Mouse (Mus musculus): ENCODE data around the gene Snx9.

Snx9 gene

DNA sequence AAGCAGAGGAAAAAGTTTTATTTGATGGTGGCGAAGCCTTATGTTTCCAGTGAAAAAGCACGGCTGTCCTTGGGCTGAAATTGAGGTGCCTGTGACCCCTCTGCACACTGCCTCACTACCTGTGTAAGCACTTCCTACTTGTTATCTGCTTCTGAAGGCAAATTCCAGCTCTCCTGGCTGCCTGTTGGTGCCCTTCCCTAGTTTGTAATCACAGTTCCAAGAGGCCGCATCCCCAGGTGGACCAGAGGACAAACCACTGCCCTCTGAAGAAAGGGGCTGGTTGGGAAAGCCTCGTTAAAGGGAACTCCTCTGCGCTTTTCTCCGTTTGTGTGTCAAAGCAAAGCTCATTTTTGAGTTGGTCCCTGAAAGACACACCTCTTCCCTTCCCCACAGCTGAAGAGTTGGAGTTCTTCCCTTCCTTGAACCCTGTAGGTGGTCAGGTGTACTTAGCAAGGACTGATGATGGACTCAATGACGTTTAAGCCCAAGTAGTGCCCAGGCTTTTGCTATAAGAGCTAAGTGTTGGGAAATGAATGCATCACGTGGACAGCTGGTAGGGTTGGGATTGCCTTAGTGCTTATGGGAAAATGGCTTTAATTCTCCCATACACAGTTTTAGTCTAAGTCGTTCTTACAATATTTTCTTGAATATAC lies 2.0 kb downstream of the Snx9 start:
- no peak for DNase-seq (ENCODE audit: extremely low read depth, low read depth, low spot score)

DNA sequence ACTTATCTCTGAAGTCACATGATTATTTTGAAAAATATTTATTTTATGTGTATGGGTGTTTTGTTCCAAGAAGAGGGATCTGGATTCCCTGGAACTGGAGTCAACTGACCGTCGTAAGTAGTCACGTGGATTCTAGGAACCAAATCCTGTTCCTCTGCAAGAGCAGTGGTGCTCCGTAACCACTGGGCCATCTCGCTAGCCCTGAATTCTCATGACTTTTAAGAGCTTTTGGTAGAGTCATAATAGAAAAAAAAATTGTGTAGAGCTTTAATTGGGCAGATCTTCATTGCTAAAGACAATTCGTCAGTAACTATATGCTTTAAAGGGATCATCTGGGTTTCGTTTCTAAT lies 2.5 kb downstream of the Snx9 start:
- no peak for DNase-seq (ENCODE audit: extremely low read depth, low read depth, low spot score)

DNA sequence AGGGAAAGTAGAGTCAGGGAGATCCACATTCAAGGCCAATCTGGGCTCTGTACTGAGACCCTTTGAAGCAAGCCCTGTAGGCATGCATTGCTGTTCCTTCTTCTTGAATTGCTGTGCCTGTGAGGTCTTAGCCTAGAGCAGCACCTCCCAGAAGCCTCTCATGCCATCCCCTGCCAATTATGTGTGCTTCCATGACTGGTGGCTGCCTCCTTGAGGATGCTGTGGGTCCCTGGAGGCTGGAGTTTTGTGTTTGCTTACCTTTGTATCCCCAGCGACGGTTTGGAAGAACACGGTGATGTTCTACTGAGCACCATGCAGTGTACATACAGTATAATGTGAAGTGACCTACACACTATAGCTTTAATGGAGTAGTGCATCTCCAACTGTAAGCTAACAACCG lies 4.2 kb downstream of the Snx9 start:
- no peak for DNase-seq (ENCODE audit: extremely low read depth, low read depth, low spot score)

DNA sequence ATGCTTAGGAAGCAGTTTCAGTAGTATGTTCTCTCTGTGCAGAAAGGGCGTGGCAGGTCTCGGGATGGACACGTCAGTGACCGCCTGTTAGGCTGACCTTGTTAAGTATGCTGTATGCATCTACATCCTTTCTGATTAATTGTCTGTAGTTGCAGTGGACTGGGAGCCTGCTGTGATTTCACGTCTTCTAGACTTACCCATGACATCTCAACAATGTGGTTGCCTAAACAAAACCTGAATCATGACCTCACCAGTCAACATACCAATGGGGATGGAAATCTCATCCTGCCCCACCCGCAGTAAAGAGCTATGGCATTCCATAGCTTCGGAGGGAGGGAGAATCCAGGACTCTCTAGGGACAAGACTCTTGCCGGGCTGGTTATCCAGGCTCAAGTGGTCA lies 5.0 kb downstream of the Snx9 start:
- no peak for DNase-seq (ENCODE audit: extremely low read depth, low read depth, low spot score)

DNA sequence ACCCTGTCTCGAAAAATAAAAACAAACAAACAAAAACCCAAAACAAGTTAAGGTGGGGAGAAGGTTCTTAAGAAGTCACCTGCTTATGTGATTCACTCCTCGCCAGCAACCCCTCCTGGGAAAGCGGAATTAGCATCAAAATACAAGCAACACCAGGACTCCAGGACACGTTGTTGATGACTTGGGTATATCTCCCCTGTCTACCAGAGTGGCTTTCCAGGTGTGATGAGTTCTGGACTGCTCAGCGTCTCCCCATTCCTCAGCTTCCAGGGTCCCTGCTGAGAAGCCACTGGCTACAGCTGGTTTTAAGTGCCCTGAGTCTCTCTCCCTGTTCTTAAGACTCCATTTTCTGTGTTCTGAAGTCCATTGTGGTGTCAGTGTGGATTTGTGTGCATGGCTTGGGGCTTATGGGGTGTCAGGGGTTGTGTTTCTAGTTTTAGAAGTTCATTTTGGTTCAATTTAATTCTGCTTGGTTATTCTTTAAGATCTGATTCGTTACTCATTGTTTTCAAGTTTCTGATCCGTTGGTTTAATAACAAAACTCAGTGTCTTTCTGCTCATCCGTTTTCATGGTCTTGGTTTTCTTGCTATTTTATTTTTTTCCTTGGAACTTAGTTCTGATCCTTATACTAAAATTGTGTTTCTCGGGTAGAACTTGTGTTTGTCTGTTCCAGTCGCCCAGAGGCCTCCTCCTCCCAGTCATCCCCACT lies 7.7 kb downstream of the Snx9 start:
- no peak for DNase-seq (ENCODE audit: extremely low read depth, low read depth, low spot score)

DNA sequence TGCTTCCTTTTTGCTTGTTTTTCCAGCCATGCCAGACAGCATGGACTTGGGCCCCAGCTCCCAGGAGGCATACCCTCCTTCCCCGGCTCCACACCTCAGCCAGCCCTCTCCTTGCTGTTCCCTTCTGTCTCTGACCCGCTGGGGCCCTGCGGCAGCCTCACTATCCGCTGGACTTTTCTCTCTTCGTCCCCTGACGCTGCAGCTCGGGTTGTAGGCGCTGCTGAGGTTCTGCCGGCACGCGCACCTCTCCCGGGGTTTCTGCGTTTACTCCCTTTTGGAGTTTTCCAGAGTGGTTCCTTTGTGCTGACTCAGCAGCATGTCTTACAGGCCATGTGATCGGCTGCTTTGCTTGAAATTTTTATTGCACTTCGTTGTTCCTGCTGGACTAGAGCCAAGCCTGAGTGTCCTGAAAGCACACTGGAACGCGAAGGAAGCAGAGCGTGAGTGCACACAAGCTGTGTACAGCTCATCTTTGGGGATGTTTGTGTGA lies 8.3 kb downstream of the Snx9 start:
- no peak for DNase-seq (ENCODE audit: extremely low read depth, low read depth, low spot score)

DNA sequence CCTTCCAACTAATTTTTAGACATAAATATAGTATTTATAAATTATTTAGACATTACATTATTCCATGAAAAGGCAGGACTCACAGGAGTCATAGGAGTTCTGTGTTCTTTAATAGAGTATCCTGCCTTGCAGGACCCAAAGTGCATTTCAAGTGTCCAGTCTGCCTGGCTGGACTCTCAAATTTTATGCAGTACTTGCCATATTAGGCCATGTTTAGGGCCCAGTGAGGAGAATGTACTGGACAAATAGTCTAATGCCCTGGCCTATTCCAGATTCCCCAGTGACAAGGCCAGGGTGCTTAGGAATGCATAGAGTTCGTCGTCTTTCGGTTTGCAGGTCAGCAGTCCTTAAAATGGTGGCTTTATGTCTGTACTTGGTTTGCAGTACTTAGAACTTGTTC lies 8.9 kb downstream of the Snx9 start:
- DNase-seq (ENCODE audit: extremely low read depth, low read depth, low spot score) = no peak

DNA sequence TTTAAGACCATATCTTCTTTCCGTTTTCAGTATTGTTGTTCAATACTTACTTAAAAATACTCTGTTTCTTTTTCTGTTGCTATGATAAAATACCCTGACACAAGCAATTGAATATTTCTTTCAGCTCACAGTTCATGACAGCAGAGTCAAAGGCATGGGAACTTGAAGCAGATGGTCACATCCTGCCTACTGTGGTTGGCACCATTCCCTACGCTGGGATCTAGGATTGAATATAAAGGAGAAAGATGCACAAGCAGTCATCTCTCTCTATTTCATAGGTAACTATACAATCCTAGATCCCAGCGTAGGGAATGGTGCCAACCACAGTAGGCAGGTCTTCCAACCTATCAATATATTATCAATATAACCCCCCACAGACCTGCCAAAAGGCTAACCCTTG lies 9.3 kb downstream of the Snx9 start:
- DNase-seq (ENCODE audit: extremely low read depth, low read depth, low spot score) = no peak

DNA sequence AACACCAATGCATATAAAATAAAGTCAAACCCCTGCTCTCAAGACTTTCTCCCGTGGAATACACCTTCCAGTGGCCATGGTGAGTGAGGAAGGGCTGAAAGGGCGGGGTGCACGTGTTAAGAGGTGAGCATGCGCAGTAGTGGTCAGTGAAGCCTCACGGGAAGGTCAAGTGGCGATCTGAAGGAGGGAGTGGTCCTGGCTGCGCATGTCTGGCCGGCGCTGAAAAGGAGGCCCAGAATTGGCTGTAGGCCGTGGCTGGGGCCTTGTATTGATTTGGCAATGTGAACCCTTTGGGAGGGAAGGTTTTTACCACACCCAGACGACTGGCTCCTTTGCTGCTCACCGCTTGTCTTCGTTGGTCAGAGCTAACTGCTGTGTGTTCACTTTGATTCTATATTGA lies 12.8 kb downstream of the Snx9 start:
- DNase-seq (ENCODE audit: extremely low read depth, low read depth, low spot score) = no peak

DNA sequence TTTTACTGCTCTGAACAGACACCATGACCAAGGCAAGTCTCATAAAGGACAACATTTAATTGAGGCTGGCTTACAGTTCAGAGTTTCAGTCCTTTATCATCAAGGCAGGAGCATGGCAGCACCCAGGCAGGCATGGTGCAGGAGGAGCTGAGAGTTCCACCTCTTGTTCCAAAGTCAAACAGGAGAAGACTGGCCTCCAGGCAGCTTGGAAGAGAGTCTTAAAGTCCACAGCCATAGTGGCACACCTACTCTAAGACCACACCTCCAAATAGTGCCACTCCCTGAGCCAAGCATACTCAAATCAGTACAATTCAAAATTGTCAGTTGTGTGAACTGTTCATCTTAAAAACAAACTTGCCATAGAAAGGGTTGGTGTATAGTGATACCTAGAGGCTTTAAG lies 14.4 kb downstream of the Snx9 start:
- no peak for DNase-seq (ENCODE audit: extremely low read depth, low read depth, low spot score)

DNA sequence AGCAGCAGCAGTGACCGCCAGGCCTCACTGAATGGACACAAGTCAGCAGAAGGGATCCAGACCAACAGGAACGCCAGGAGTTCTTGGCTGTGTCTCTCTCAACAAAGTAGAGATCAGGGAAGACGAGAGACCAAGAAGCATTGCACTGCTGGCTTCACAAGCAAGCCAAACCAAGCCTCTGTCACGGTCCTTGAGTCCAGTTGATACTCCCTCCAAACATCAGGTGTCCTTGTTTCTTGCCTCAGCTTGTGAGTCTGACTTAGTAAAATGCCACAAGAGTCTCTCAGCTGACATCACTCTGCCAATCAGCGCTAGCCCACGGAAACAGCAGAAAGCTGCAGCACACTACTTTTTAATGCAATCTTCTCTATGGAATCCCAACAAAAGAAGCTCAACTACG lies 15.3 kb downstream of the Snx9 start:
- DNase-seq (ENCODE audit: extremely low read depth, low read depth, low spot score) = no peak

DNA sequence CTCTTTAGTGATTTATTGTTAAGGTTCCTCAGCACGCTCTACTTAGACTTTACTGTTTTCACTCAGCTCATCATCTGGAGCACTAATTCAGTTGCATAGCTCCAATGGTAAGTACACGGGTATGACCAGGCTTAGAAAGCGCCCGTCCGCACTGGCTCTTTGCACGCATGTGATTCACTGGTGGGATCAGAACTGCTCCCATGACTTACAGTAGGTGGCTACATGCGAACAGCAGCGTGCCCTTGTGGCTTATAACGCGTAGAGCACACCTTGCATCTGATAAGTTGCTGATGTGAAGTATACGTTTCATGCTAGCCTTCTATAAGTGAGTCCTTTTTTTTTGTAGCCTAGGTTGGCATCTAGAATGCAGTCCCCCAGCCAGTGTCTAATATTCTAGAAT lies 16.1 kb downstream of the Snx9 start:
- no peak for DNase-seq (ENCODE audit: extremely low read depth, low read depth, low spot score)

DNA sequence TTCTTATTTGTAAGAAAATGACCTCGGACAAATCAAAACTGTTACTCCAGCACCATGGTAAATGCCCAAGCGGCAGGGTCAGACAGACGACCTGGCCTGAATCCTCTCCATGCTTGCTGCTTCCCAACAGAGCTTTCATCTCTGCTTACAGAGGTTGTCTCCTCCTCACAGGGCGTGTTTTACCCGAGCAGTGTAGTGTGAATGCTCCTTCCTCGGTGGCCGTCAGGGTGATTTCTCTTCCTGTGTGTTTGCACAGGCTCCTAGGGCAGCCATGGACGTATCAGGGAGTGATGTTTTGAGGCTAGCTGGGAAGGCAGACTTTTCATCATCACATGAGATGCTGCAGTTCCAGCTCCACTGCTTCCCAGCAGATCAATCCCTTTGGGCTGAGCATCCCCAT lies 17.1 kb downstream of the Snx9 start:
- no peak for DNase-seq (ENCODE audit: extremely low read depth, low read depth, low spot score)

DNA sequence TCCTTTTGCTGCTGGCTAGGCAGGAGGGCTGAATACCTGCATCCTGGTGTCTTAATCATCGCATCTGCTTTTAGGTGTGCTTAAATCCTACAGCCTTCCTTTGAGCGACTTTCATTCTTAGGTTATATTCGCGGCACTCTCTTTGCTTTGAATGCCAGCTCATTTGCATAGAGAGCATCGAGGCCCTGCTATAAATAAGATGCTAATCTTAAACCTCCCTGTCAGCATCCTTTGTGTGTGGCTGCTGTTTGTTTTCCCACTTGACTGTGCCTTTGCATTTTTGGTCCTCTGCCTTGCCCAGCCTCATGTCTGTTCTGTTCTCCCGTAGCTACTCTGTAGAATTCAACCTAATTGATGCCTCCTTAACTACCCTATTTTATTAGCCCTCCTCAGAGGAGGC lies 21.2 kb downstream of the Snx9 start:
- DNase-seq (ENCODE audit: extremely low read depth, low read depth, low spot score) = no peak

DNA sequence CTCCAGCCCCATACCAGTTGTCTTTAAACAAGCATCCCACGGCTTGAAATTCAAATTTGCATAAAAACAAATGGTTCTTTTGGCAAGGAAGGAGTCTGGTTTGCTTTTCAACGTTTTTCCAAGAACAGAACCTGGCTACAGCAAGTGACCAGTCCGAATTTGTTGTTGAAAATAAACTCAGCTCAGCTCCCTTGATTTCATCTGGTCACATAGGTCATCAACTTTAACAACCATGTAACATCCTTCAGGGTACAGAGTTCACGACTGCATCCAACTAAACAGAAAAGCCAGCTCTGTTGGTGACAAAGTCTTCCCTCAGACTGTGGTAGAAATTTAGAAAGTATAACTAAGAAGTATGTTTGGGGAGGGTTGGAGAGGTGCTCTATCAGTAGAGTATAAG lies 21.7 kb downstream of the Snx9 start:
- DNase-seq (ENCODE audit: extremely low read depth, low read depth, low spot score) = no peak

DNA sequence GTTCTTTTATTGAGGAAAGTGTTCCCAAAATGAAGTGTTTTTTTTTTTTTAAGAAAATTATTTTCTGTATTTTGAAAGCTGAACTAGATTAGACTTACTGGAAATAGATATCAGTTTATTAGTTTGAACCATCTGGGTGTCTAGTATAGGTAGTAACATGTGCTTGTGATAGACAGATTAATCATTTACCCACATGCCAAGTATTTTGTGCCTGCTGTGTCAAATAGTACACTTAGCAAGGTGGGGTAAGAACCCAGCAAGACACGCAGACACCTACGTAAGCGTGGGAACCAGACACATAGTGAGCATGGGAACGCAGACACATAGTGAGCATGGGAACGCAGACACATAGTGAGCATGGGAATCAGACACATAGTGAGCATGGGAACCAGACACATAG lies 22.6 kb downstream of the Snx9 start:
- DNase-seq (ENCODE audit: extremely low read depth, low read depth, low spot score) = no peak

DNA sequence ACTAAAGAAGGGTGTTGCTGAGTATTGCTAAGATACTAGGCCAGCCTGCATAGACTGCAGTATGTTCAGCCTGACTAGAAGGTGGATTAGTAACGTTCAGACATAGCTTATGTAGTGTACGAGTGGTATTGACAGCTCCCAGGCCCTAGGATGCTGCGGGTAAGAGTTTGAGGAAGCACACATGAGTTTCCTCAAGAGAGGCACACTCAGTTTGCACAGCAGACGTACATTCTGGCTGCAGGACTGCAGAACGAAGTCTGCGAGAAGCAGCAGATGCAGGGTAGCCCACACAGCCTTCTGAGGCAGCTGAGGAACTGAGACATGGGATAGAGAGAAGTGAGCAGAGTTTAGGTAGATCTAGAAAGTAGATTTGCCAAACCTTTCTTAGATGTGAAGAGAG lies 26.3 kb downstream of the Snx9 start:
- no peak for DNase-seq (ENCODE audit: extremely low read depth, low read depth, low spot score)

DNA sequence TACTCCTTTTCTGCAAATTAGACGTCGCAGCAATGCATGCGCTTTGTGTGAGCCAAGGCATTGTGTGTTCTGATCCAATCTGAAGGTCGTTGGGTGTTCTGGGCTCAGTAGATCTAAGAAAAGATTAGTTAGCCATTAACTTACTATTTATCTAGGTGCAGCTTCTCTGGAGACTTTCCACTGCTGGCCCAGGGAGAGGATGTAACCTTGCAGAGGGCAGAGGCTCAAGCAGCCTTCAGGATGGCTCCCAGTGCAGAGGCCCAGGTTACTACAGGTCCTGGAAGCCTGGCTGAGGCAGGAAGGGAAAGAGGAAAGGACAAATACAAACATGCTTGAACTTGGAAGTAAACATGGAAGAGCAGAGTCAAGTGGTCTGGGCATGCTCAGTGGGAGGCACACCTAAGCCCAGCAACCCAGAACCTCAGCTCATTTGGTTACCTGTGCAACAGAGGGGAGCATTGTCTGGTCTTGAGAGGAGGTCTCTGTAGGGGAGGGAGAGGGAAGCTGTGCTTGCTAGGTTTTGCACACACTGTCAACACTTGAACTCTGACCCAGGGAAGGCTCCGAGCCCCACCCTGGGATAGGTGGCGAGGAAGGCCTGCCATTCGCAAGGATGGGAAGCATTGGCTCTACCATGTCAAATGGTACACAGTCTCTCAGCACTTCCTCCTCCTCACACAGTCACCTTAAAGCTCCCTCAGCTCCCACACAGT lies 27.3 kb downstream of the Snx9 start:
- DNase-seq (ENCODE audit: extremely low read depth, low read depth, low spot score) = no peak

DNA sequence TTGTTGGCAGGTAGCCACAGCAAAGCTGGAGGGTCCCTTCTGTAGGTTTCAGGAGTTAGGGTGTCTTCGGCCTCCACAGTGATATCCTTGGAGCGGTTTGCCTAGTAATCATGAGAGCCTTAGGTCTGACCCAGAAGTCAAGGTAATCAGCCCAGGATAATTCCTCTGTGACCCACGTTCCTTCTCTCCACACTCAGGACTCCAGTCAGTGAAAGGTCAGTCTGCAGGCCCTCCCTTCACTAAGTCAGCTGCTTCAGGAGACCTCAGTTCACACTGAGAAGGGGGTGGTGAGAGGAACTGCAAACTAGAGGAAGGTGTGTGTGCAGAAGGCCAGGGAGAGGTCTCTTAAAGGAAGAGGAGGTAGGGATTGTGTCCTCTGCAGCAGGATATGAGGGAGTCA lies 28.3 kb downstream of the Snx9 start:
- no peak for DNase-seq (ENCODE audit: extremely low read depth, low read depth, low spot score)

DNA sequence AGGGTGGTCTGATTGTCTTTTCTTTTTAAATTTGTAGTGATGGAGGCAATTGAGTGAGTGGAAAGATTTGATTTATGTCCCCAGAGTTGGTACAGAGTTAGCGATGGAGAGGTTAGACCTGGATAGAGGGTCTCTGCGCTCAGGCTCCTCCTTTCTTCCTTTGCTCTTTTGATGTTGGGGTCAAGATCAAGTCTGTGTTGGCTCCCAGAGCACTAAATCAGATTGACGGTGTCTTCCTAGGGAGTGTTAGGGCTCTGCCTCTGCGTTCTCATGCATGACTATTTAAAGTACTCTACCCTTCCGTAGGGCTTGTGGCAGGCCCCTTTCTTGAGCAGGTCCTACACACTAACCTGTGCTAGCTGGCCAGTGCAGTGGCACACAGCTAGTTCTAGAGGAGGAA lies 28.9 kb downstream of the Snx9 start:
- DNase-seq (ENCODE audit: extremely low read depth, low read depth, low spot score) = no peak

DNA sequence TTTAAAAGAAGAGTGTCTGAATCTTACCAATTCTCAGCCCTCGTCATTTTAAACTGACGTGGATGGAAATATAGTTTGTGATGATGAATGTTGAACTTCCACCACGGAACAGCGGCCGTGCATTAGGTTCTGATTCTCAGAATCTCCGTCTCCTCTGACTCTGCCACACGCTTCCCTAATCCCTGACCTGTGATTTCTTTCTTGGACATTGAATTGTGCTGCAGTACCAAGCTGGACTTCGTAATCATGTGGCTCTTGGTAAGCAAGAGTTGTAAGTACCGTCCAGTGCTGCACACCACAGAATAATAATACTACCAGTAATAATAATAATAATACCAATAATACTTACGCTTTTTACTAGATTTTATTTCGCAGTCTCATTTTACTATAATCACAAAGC lies 29.6 kb downstream of the Snx9 start:
- DNase-seq (ENCODE audit: extremely low read depth, low read depth, low spot score) = no peak

DNA sequence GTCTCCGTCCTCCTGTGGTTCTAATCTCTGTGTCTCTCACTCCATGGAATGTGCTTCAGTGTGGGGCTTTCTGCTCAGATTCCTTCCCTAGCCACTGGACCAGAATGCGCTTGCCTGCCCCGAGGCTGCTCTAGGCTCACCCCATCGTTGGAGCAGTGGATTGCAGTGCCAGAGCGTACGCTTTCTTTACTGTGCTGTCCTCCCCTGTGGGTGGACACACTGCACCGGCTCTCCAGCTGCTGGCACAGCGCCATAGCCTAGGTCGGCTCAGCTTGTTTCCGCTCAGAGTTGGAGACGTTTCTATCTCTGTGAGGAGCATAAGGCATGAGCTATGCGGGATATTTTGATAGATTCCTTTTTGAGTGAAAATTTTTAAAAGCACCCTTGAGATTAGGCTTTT lies 31.4 kb downstream of the Snx9 start:
- no peak for DNase-seq (ENCODE audit: extremely low read depth, low read depth, low spot score)

All from fat pad, adult 2 months (tissue).